Mouse (Mus musculus) cortical plate, adult 2 months (tissue): ENCODE data around the gene Astn2. TPM values are rescaled to one million over a fixed set of nuclear protein-coding genes. Genes with fewer than 3 reads are reported as not detected.

ENCODE experiments used
- H3K27ac ChIP-seq: fragments of 200-500 bp; 2 replicates; pipeline ENCODE4 v1.5.1; 2012; ENCODE audit warnings: low read length, control low read depth, inconsistent platforms; ENCODE audit not compliant: insufficient read depth
- H3K4me1 ChIP-seq: fragments of 200-500 bp; 2 replicates; pipeline ENCODE4 v1.6.1; 2011; ENCODE audit warnings: low read length; ENCODE audit not compliant: control insufficient read depth, insufficient read depth
- H3K4me3 ChIP-seq: fragments of 200-500 bp; 2 replicates; pipeline ENCODE4 v1.5.1; 2011; ENCODE audit warnings: mild to moderate bottlenecking, low read length, control low read depth; ENCODE audit not compliant: insufficient read depth
- CTCF ChIP-seq: fragments of 200-500 bp; IDR thresholded peaks from 2 replicates; pipeline ENCODE4 v1.5.1; 2011; ENCODE audit warnings: mild to moderate bottlenecking, control low read depth, low read length; ENCODE audit not compliant: insufficient read depth; ENCODE audit errors: extremely low read depth
- POLR2A ChIP-seq: fragments of 200-500 bp; IDR thresholded peaks from 2 replicates; pipeline ENCODE4 v1.6.1; 2011; ENCODE audit warnings: mild to moderate bottlenecking, low read length, control low read depth; ENCODE audit not compliant: insufficient read depth; ENCODE audit errors: extremely low read depth
- polyA plus RNA-seq: library from polyadenylated mRNA; depleted of rRNA; stranded (reverse); fragments of >200 nt; gene quantifications from 2 replicates; pipeline ENCODE4 v1.2.3, GENCODE M21; 2012

The Astn2 gene
- polyA plus RNA-seq, 1 experiment, result 20.9 TPM

DNA sequence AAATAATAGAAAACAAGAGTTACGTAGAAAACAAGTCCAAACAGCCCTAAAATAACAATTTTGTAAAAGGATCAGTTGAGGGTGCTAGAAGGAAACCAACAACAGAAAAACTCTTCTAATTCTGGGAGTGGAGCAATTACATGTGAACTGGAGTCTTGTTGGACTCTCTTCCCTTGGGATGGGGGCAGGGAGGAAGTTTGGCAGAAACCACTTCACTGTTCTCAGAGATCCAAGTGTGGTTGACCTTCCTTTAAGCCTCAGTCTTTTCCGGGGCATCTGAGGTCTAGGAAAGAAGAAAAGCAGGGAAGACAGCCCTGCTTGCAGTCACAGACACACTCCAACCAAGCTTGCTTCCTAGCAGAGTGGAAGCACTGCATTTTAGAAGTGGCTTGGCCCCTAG lies 896.3 kb downstream of the Astn2 start:
- Histone ChIP-seq H3K27ac (no peak overlapping the region), H3K4me3 (no peak overlapping the region), H3K4me1 (no peaks in the 10 kb centered on the region)
- TF ChIP-seq POLR2A (no peak), CTCF (no peak)

DNA sequence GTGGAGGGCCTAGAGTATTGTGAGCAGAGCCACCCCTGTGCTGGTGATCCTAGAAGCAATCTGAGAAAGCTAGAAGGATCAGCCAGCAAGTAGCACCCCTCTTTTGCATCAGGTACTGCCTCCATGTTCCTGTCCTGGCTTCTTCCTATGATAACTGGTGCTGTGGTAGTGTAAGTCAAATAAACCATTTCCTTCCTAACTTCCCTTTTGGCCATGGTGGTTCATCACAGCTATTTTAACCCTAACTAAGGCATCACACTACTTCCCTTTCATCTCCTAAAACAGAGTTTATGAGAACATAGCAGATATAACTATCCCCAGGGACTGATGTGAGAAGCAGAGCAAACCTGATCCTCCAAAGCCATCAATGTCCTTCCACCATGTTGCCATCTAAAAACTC lies 897.5 kb downstream of the Astn2 start:
- H3K27ac ChIP-seq, result no peak overlapping the region
- no peak for TF ChIP-seq POLR2A
- TF ChIP-seq CTCF, result no peak
- H3K4me3 ChIP-seq, result no peak overlapping the region
- no peaks in the 10 kb centered on the region for H3K4me1 ChIP-seq

DNA sequence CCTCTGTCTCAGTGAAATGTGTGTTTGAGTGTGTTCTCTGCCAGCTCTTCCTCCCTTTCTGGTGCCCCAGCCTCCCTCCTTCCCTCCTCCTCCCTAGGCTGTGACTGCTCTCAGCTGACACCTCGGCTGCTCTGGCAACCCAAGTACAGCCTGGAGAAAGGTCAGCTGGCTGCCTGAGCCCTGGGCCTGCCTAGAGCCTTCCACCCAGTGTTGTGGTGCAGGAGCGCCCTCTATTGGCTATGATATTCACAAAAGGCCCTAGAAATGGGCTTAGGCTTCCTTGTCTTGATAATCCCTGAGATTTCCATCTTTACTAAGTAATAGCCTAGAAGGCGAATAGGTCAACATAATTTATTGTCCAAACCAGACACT lies 908.0 kb downstream of the Astn2 start:
- H3K27ac ChIP-seq, result no peak overlapping the region
- no peak overlapping the region for H3K4me3 ChIP-seq
- no peak for TF ChIP-seq POLR2A
- TF ChIP-seq CTCF, result peak; percentile 81
- no peaks in the 10 kb centered on the region; the same call in 1 of the 2 replicates for H3K4me1 ChIP-seq

DNA sequence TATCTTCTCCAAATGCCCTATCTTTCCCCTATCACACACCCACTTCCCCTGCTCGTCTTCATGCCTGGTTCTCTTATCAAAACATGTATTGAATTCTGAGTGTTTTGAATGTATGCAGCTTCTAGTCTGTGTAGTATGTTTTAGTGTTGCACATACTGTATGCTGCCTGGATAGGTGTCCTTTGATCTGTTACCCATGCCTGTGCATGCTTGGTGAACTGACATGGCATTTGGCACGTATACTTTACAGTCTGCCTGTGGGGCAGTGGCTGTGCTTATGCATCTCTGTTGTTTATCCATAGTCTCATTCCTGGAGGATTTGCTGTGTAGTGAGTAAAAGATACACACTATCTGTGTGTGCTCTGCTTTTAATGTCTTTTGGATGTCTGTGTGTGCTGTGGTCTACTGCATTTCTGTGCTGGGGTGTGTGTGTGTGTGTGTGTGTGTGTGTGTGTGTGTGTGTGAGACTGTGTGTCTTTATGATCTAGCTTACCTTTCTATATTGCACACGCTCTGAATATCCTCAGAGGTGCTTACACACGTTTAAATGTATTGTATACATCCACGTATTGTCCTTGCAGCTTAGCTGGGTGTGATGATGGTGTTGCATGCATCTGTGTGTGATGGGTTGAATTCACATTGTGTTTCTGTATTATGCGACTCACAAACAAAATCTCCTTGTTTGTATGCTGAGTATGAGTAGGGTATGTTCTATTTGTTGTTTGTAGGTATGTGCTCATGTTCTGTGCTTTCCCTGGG lies 908.5 kb downstream of the Astn2 start:
- H3K27ac ChIP-seq, result no peak overlapping the region
- no peak for TF ChIP-seq POLR2A
- TF ChIP-seq CTCF, result no peak

DNA sequence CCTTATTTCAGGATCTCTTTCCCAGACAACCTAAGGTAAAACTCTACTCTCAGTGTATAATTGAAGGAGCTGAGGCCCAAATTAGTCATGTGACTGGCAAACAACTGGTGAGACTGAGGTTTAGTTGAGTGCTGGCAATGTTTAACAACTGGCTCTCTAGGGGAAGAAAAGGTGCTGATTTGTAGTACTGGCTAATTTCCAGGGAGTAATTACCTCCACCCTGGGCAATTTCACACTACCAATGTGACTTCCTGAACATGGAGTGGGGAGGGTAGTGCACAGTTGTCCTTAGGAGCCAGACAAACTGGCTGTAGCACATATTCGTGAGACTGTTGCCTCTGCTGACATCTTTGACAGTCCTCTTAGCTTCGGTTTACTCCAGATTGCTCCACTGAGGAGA lies 912.9 kb downstream of the Astn2 start:
- H3K27ac ChIP-seq, result no peak overlapping the region
- TF ChIP-seq POLR2A (no peak), CTCF (no peak)
- H3K4me3 ChIP-seq, result no peak overlapping the region
- no peaks in the 10 kb centered on the region; the same call in 1 of the 2 replicates for H3K4me1 ChIP-seq

More for the DNA sequence above, 908.5 kb downstream of the Astn2 start:
- H3K4me3 ChIP-seq, result no peak overlapping the region
- H3K4me1 ChIP-seq, result no peaks in the 10 kb centered on the region; the same call in 1 of the 2 replicates

DNA sequence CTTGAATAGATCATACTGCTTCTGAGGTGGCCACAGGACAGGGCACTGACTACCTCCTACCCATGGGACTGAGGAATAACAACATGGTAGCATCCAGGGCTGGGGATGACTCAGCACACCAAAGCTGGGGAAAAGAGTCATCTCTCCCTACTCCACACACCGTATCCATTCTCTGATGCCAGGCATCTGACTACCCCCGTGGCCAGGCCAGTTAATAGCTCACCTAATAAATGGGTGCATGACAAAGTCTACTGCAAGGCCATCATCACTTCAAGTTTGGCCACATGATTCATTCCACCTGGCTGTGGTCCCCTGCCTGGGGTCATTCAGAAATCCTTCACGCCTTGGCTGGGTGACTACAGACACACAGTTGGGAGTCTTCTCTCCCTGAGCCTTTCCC lies 914.7 kb downstream of the Astn2 start:
- no peak overlapping the region for H3K4me3 ChIP-seq
- H3K27ac ChIP-seq, result no peak overlapping the region
- TF ChIP-seq POLR2A, result no peak
- no peak for TF ChIP-seq CTCF
- no peaks in the 10 kb centered on the region for H3K4me1 ChIP-seq

DNA sequence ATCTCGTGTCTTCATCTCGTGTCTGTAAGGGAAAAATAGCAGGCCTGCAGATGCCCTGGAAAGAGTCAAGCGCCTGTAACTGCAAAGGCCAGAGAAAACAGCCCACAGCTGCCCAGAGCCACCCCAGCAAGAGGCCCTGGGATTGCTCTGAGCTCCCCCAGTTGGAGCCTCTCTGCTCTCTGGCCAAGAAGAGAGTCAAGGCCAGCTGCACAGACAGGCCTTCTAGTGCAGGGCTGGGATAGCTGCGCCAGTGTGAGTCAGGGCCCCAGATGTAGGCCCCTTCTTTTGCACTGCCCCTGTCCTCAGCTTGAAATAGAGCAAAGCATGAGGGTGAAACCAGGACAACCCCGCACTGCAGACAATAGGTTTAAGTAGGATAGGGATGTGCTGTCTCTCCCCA lies 922.8 kb downstream of the Astn2 start:
- Histone ChIP-seq H3K4me3 (no peak overlapping the region), H3K4me1 (no peaks in the 10 kb centered on the region), H3K27ac (no peak overlapping the region)
- TF ChIP-seq CTCF, result no peak

DNA sequence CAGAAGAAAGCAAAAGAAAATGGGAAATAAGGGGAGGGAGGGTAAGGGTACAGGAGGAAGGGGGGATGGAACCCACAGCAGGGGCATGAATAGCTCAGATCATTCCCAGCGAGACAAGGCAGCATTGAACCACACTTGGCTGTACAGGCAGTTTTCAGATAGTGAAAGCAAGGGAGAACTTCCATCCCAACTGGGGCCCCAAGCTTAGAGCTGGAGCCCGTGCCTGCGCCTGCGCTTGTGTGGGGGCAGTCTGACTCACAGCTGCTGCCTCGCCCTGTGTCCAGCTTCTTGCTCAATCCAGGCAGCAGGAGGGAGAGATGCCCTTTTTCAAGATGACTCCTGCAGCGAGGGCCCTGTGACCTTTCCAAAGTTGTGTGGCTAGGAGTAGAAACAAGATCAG lies 927.3 kb downstream of the Astn2 start:
- Histone ChIP-seq H3K4me3 (no peak overlapping the region), H3K4me1 (no peaks in the 10 kb centered on the region), H3K27ac (no peak overlapping the region)
- TF ChIP-seq CTCF, result no peak
- TF ChIP-seq POLR2A, result no peak

DNA sequence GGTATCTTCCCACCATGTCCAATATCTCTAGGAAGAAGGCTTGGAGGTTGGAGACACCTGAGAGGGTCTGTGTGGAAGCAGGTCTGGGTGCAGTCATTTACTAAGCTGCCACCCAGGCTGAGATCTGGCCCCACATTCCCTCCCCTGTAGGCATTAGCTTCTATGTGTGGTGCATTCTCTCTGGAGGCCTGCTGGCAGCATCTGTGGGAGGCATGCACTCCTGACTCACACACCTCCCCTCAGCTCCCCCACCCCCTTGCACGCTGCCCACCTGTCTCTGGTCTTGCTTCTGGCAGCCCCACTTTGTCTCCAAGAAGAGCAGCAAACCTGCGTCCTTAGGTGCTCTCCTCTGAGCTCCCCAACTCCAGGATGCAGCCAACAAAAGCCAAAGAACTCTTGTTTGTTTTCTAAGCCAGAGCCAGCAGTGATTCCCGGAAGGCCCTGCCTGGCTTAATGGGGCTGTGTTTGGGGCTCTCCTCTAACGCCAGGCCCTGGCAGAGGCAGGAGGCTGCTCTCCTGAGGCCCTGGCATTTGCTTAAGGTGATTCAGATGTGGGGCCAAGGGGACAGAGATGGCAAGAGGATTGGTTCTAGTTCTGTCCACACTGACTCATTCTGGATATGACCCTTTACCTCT lies 928.4 kb downstream of the Astn2 start:
- no peaks in the 10 kb centered on the region for H3K4me1 ChIP-seq
- no peak overlapping the region for H3K4me3 ChIP-seq
- no peak overlapping the region; the same call in 1 of the 2 replicates for H3K27ac ChIP-seq
- no peak for TF ChIP-seq POLR2A
- TF ChIP-seq CTCF, result no peak

DNA sequence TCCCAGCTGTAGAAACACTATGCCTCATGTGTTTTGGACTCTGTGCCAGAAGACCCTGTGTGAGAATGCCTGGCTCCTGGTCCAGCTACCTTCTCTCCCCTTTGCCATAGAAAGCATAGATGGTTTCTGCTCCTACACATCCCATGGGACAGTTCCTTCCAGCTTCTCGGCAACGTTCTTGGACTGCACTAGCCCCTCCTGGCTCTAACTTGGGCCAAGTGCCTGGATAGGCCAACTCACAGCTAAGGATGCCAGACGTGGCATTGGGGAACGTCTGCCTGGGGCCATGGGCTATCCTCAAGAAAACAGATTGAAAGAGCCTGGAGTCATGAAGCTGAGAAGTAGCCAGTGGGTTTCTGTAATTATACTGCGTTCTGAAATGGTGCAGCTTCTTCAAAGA lies 931.3 kb downstream of the Astn2 start:
- no peak for TF ChIP-seq CTCF
- no peak for TF ChIP-seq POLR2A
- H3K27ac ChIP-seq, result no peak overlapping the region
- H3K4me3 ChIP-seq, result no peak overlapping the region
- no peaks in the 10 kb centered on the region for H3K4me1 ChIP-seq
